1 mouse cellular context compared by ENCODE assay signal in the genomic region with DNA sequence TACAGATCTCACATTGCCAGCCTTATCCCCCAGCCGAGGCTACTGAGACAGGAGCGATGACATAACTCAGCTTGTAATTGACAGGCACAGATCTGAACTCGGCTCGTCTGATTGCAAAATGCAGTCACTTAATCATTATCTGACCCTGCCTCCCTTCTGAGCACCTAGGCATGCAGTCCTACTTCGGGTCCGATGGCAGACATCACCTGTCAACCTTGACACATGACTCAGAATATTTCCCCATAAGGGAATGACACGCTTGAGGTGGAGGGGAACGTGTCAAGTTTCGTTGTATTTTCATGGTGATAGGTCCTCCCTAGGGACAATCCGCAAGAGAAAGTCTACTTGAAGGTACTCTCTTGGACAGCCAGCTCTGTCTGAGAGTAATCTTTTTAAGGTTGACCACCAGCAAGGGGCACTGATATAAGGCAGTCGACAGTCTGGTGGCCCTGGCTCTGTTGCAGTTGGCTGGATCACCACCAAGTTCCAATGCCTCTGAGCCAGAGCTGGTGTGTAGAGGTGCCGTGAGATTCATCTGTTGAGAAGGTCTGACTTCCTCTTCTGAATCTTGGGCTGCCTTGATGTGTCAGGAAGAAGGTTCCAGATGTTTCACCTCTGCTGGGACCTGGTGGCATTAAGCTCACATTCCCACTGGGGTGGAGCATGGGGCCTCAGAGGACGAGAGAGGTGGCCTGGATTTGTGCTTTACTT.
TF ChIP-seq lines count a peak whose summit lies in the region.

No protein-coding gene starts in this region.

TF ChIP-seq in MEL, 35 proteins besides CTCF, POLR2A, EP300 and RAD21 (continued from another document):
- TF ChIP-seq RCOR1 (IDR thresholded peaks at IDR 0.05; ENCODE audit: low read depth, low read length) = no peak
